Mouse (Mus musculus): ENCODE results near the gene Cwc22. TPM values are rescaled to one million over a fixed set of nuclear protein-coding genes. Genes with fewer than 3 reads are reported as not detected.

Gene Cwc22
- polyA plus RNA-seq (2021), result 36.6 TPM

DNA sequence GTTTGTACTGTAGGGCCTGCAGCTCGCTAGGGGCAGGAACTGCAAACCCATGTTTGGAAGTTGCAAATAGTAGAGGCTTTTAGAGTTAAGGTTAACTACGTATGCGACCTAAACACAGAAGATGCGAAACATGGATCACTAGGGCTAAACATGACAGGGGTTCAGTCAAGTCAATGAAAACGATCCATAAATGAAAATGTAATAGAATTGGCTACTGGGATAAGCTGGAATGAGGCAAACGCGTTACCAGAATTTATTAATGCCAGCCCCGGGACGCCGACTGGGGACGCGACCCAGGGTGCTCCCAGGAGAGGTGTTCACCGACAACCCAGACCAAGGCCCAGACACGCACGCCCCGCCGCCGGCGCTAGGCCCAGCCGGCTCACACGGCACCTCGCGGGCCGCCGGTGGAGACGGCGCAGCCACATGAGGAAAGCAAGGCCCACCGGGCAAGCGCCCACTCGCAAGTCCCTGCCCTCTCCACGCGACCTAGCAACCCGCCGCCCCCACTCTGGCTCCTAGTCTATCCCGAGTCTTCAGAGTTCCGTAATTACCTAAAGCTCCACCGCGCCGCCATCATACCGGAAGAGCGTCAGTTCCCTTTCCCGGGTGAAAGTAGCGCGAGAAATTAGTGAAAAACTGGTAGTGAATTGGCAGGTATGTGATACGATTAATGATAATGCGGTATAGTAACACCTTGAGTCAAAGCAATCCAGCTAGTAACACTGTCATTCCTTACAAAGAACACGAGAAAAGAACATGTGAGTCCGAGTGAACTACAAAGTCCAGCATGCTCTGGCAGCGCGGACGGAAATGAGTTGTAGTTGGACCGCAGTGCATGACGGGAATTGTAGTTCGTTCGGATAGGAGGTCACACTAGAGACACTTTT lies at the start of gene Cwc22:
Cwc22 (minus strand) TSS at position 780 of the 890 bp plus-strand sequence.
- POLR2A ChIA-PET, result no interaction called here
- TF ChIP-seq CTCF (IDR thresholded peaks at IDR 0.05), result no peak
- in situ Hi-C loops (cut with MboI; ENCODE audit: low pct_unique_long_range_greater_than_20kb), result no loop called here
- CTCF ChIA-PET, result interaction anchor here (0.7 to 1.4 kb wide), 4 partner anchors 8 to 109 kb away, joined by 3 to 6 read pairs (median 4); no protein-coding TSS in a partner anchor
- peak; percentile 72 for DNase-seq (ENCODE audit: low read depth, low spot score)
- ATAC-seq, result peak; percentile 94
- no peaks in the 10 kb centered on the region for H3K27me3 ChIP-seq

DNA sequence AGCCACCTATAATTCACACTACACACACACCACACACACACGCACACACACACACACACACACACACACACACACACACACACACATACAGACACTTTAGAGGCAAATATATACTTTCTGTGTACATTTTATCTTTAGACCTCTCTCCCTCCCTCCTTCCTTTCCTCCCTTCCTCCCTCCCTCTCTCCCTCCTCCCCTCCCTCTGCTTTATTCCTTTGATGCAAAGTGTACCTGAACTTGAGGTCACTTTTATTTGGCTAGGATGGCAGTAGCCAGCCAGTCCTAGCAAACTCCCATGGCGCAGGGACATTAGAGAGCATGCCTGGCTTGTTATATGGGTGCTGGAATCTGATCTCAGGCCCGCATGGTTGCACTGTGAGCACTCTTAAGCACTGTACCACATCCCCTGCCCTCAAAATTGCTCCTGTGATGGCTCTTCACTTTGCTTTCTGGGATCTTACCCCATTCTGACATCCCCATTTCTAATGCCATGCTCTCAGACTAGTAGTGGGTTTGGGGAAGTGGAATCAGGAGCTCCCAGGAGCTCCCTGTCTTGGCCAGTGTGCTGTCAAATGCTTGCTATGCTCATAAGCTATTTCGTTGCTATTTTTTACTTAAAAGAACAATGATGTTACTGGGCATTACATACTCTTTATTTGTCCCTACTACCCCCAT lies 47.7 kb upstream of the Cwc22 start:
- ChIA-PET CTCF (interaction anchor here (1.0 kb wide), 1 partner anchor 11 kb away, joined by 3 read pairs; no protein-coding TSS in a partner anchor), POLR2A (interaction anchor here (1.0 kb wide), 1 partner anchor 10 kb away, joined by 3 read pairs; no protein-coding TSS in a partner anchor)
- peaks cover 8% of the 10 kb centered on the region for H3K27me3 ChIP-seq
- ATAC-seq (no peak), DNase-seq (ENCODE audit: low read depth, low spot score) (no peak)
- no peak for TF ChIP-seq CTCF (IDR thresholded peaks at IDR 0.05)
- in situ Hi-C loops (cut with MboI; ENCODE audit: low pct_unique_long_range_greater_than_20kb), result no loop called here

DNA sequence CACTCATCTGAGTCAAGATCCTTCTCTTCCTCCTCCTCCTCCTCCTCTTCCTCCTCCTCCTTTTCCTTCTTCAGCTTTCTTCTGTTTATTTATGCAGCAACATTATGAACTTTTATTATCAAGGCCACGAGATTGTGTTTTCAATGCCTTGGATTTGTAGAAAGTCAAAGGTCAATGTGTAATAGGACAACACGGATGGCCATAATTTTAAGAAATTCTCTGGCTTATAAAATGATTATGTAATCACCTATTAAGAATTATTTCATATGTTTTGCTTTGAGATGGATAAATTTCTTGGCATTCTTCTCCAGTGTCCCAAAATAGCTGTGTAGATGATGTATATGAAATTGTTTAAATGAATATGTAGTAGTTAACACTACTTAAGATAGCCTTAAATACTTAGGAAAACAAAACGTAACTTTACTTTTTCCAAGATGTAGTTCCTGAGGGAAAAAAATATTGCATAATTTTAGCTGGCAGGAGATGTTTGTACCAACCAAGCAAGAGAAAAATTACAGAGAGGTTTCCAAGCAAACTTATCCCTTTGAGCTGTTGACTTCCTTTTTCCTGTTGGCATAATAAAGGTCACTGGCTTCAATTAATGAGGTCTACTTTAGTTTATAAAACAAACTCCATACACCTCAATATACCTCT lies 46.9 kb upstream of the Cwc22 start:
- ChIA-PET CTCF (interaction anchor here (0.8 kb wide), 1 partner anchor 18 kb away, joined by 4 read pairs; no protein-coding TSS in a partner anchor), POLR2A (no interaction called here)
- H3K27me3 ChIP-seq, result peaks cover 8% of the 10 kb centered on the region
- ATAC-seq (no peak), DNase-seq (ENCODE audit: low read depth, low spot score) (no peak)
- no peak for TF ChIP-seq CTCF (IDR thresholded peaks at IDR 0.05)
- in situ Hi-C loops (cut with MboI; ENCODE audit: low pct_unique_long_range_greater_than_20kb), result no loop called here

DNA sequence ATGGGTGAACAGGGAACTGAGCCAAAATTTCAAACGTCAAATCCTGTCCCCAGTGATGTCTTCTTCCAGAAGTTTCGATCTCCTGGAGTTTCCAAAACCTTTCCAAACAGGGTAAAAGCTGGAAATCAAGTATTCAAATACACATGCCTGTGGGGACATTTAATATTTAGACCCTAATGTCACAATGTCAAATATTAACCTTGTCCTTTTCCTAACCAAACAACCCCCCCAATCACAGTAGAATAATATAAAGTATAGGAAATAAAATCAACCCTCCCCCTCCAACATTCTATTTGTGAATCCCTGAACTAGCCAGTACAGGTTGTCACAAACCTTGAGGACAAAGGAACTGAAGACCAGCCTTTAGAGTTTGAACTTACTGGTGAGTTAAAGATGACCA lies 44.6 kb upstream of the Cwc22 start:
- ATAC-seq (no peak), DNase-seq (ENCODE audit: low read depth, low spot score) (no peak)
- no peak for TF ChIP-seq CTCF (IDR thresholded peaks at IDR 0.05)
- in situ Hi-C loops (cut with MboI; ENCODE audit: low pct_unique_long_range_greater_than_20kb), result no loop called here
- ChIA-PET POLR2A (no interaction called here), CTCF (no interaction called here)
- H3K27me3 ChIP-seq, result peaks cover 13% of the 10 kb centered on the region

DNA sequence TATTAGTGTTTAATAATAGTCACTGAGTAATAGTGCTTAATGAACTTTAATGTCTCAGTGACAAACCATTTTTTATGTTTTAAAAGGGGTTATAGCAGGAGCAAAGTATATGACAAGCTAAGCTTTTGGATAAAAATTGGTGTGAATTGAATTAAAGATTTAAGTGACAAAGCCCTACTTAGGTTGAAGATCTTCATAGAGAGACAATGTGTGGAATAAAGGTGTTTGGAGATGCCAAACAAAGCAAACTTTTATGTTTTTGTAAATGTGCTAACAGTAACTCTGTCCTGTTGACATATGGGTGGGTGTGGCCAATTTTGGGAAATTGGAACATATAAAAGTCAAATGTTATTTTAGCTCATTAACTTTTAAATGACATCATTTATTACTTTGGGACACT lies 43.9 kb upstream of the Cwc22 start:
- in situ Hi-C loops (cut with MboI; ENCODE audit: low pct_unique_long_range_greater_than_20kb), result no loop called here

DNA sequence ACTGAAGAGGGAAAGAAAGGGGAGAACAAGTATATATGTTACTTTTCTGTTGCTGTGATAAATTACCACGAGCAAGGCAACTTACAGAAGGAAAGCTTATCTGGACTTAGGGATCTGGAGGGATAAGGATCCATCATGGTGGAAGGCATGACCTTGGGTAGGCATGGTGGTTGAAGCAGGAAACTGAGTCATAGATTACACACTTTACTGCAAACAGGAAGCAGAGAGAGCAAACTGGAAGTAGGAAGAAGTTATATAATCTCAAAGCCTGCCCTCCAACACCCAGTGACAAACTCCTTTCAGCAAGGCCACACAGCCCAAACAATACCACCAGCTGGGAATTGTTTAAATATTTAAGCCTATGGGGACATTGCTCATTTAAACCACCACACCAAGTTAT lies 43.2 kb upstream of the Cwc22 start:
- peaks cover 16% of the 10 kb centered on the region for H3K27me3 ChIP-seq
- POLR2A ChIA-PET, result no interaction called here
- CTCF ChIA-PET, result interaction anchor here (1.3 kb wide), 1 partner anchor 15 kb away, joined by 4 read pairs; no protein-coding TSS in a partner anchor
- DNase-seq (ENCODE audit: low read depth, low spot score) (no peak), ATAC-seq (no peak)
- no peak for TF ChIP-seq CTCF (IDR thresholded peaks at IDR 0.05)
- in situ Hi-C loops (cut with MboI; ENCODE audit: low pct_unique_long_range_greater_than_20kb), result no loop called here

More for the DNA sequence above, 43.9 kb upstream of the Cwc22 start:
- TF ChIP-seq CTCF (IDR thresholded peaks at IDR 0.05), result no peak
- no peak for DNase-seq (ENCODE audit: low read depth, low spot score)
- ATAC-seq, result no peak
- H3K27me3 ChIP-seq, result peaks cover 13% of the 10 kb centered on the region
- ChIA-PET POLR2A (no interaction called here), CTCF (interaction anchor here (1.3 kb wide), 1 partner anchor 15 kb away, joined by 4 read pairs; no protein-coding TSS in a partner anchor)

DNA sequence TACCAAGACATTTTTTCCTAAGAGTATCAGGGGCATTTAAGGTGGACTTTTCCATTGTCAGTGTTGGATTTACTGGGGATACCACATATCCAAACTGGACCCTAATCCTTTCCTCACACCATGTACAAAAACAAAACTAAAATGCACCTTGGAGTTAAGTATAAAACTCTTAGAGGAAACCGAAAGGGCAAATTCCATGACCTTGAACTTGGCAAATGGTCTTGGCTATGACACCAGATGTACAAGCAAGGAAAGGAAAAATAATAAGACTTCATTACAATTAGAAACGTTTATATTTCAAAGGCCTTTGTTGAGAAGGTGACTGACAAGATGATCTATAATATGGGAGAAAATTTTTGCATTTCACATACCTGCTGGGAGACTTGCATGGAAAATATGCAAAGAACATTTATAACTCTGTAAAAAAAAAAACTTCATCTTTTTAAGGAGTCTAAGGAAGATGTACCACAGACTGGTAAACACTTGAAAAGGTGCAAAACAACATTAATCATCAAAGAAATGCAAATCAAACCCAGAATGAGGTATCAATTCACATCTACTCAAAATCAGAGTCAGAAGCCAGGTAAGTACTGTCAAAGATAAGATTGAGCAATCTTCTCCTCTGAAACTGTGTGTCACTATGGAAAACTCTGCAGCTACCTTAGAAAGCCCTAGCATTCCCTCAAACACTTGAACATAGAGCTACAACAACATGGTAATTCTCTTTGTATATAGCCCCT lies 40.0 kb upstream of the Cwc22 start:
- no peak for ATAC-seq
- no peak for TF ChIP-seq CTCF (IDR thresholded peaks at IDR 0.05)
- no peak for DNase-seq (ENCODE audit: low read depth, low spot score)
- ChIA-PET CTCF (interaction anchor here (1.0 kb wide), 1 partner anchor 18 kb away, joined by 3 read pairs; no protein-coding TSS in a partner anchor), POLR2A (no interaction called here)
- in situ Hi-C loops (cut with MboI; ENCODE audit: low pct_unique_long_range_greater_than_20kb), result no loop called here
- peaks cover 14% of the 10 kb centered on the region for H3K27me3 ChIP-seq

DNA sequence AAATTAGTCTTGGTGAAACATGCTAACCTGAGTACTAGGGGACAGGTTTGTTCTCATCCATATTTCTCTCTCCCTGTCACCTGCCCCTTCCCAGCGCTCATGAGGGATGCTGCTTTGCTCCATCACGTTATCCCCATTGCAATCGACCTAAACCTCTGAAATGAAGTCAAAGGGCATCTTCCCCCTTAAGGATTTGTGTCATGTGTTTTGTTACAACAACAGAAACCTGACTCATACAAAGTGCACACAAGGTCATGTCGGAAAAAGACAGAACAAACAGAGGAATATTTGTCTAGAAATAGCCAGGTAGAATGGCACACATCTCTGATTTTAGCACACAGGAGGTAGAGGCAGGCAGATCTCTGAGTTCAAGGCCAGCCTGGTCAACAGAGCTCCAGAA lies 38.0 kb upstream of the Cwc22 start:
- peaks cover 14% of the 10 kb centered on the region for H3K27me3 ChIP-seq
- POLR2A ChIA-PET, result no interaction called here
- no peak for ATAC-seq
- DNase-seq (ENCODE audit: low read depth, low spot score), result no peak
- CTCF ChIA-PET, result no interaction called here
- in situ Hi-C loops (cut with MboI; ENCODE audit: low pct_unique_long_range_greater_than_20kb), result no loop called here
- TF ChIP-seq CTCF (IDR thresholded peaks at IDR 0.05), result no peak

DNA sequence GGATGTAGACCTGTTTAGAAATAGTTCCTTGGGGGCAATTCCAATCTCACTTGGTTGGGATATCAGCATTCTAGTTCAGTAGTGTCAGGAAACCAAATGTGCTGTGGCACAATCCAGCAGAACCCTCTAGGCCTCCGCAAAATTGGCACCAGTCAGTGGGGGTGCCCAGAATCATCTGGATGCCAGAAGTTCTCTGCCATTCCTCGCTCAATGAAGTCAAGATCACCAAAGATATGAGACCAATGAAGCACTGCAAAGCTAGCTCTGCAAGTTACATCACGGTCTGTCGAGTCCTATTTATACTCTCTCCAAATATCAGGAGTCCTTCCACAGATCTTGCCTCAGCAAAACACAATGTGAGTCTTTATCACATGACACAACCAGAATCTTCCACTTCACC lies 35.7 kb upstream of the Cwc22 start:
- ChIA-PET POLR2A (no interaction called here), CTCF (no interaction called here)
- peaks cover 14% of the 10 kb centered on the region for H3K27me3 ChIP-seq
- no peak for DNase-seq (ENCODE audit: low read depth, low spot score)
- no peak for TF ChIP-seq CTCF (IDR thresholded peaks at IDR 0.05)
- no peak for ATAC-seq
- in situ Hi-C loops (cut with MboI; ENCODE audit: low pct_unique_long_range_greater_than_20kb), result no loop called here

DNA sequence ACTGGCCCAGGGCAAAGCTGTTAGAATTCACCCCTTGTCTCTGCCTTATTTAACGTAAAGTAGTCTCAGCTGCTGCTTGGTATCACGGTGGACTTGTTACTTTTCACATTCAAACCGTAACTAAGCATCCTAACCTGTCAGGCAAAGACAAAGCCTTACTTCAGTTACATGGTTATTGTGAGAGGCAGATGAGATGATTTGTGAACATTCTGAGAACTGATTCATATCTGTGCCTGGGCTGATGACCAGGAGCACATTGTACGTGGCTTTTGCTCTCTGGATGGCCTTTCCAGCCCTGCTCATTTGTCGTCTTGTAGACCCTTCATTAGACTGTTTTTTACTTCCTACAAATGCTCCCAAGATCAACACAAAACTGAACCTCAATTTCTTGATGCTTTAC lies 34.5 kb upstream of the Cwc22 start:
- ChIA-PET POLR2A (no interaction called here), CTCF (no interaction called here)
- H3K27me3 ChIP-seq, result peaks cover 9% of the 10 kb centered on the region
- ATAC-seq (no peak), DNase-seq (ENCODE audit: low read depth, low spot score) (no peak)
- in situ Hi-C loops (cut with MboI; ENCODE audit: low pct_unique_long_range_greater_than_20kb), result no loop called here
- TF ChIP-seq CTCF (IDR thresholded peaks at IDR 0.05), result no peak
